Mouse (Mus musculus) heart, embryonic 15.5 days (tissue): ENCODE data around the gene Slfn5. TPM values are rescaled to one million over a fixed set of nuclear protein-coding genes. Genes with fewer than 3 reads are reported as not detected.

Experiments
- ATAC-seq: fragments of 200-750 bp; cut with Nextera tagmentation; replicated peaks from 2 replicates; pipeline ENCODE4 v1.8.0; 2017; ENCODE audit warnings: low read depth, moderate TSS enrichment; ENCODE audit not compliant: insufficient number of reproducible peaks, insufficient read depth, low FRiP score
- H3K27ac ChIP-seq: fragments of 300-500 bp; sonication (generic); 2 replicates; pipeline ENCODE4 v1.5.1; 2015; ENCODE audit warnings: mild to moderate bottlenecking, inconsistent platforms
- H3K27me3 ChIP-seq: fragments of 300-500 bp; sonication (generic); 2 replicates; pipeline ENCODE4 v1.6.1; 2015; ENCODE audit warnings: inconsistent platforms
- H3K36me3 ChIP-seq: fragments of 300-500 bp; sonication (generic); 2 replicates; pipeline ENCODE4 v1.6.1; 2015; ENCODE audit warnings: mild to moderate bottlenecking, inconsistent platforms
- H3K4me1 ChIP-seq: fragments of 300-500 bp; sonication (generic); replicated peaks from 2 replicates; pipeline ENCODE4 v1.6.1; 2015; ENCODE audit warnings: inconsistent platforms
- H3K4me2 ChIP-seq: fragments of 300-500 bp; sonication (generic); 2 replicates; pipeline ENCODE4 v1.6.1; 2015; ENCODE audit warnings: inconsistent platforms, mild to moderate bottlenecking, moderate library complexity
- H3K4me3 ChIP-seq: fragments of 300-500 bp; sonication (generic); 2 replicates; pipeline ENCODE4 v1.5.1; 2015; ENCODE audit warnings: mild to moderate bottlenecking, inconsistent platforms
- H3K9ac ChIP-seq: fragments of 300-500 bp; sonication (generic); 2 replicates; pipeline ENCODE4 v1.6.1; 2015; ENCODE audit warnings: mild to moderate bottlenecking, inconsistent platforms
- H3K9me3 ChIP-seq: fragments of 300-500 bp; sonication (generic); replicated peaks from 2 replicates; pipeline ENCODE4 v1.6.1; 2016; ENCODE audit warnings: inconsistent platforms
- WGBS: fragments of 180-500 bp; shearing (Covaris S2); methylation state at CpG from one replicate; pipeline ENCODE4 v1.1.7; 2015; ENCODE audit warnings: mixed read lengths; 5-methylcytosine and 5-hydroxymethylcytosine counted together
- polyA plus RNA-seq: library from polyadenylated mRNA; unstranded; fragments of >200 nt; fragmentation: Nextera tagmentation; extraction: Ambion mirVana; gene quantifications from 2 replicates; pipeline ENCODE4 v1.2.1, GENCODE M21; 2015

Gene Slfn5
- polyA plus RNA-seq, result 6.6 and 6.7 TPM in 2 replicates

DNA sequence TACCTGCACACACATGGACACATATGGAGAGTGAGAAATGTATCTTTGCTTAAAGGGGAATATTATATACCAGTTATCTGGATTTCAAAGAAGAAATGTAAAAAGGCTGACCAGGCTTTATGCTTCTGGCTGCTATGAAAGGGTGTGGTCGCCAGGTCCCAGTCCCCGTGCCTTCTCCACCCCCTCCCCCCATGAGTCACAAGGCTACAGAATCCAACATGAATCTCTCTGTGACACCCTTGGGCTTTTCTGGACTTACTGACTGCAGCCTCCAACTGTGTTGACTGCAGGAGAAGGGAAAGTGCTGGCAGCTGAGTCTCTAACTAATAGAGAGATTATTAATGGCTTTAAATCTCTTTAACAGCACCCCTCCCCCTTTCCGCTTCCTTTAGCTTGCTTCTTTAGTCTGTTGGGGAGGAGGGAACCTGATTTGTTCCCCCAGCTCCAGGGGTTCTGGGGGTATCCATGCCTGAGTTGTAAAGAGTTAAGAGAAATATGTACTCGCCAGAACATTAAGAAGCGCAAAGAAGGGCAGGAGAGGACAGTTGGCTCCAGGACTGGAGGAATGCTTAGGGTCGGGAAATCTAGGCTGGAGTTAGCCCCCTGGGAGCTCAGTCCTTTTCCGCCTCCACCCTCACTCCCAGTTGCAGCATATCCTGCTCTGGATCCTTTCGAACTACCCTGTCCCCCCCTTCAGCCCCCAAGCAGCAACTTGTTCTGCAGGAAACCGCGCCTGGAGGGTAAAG is at the start of gene Slfn5:
TSS of gene Slfn5 (plus strand) at position 614 of the 746 bp plus-strand sequence.
- no peaks in the 10 kb centered on the region for H3K36me3 ChIP-seq
- H3K4me1 ChIP-seq, result peaks cover 17% of the 10 kb centered on the region
- H3K9ac ChIP-seq, result peak within 1 kb of the TSS; percentile 38
- peak within 1 kb of the TSS; percentile 73 for H3K27ac ChIP-seq
- WGBS, result 15% methylated on average over 10 of the region's 10 CpGs
- ATAC-seq, result peak; percentile 64
- H3K27me3 ChIP-seq, result peaks cover 6% of the 10 kb centered on the region; the same call in 1 of the 2 replicates
- peak within 1 kb of the TSS; percentile 47 for H3K4me3 ChIP-seq
- H3K9me3 ChIP-seq, result no peaks in the 10 kb centered on the region
- H3K4me2 ChIP-seq, result peak within 1 kb of the TSS; percentile 60

DNA sequence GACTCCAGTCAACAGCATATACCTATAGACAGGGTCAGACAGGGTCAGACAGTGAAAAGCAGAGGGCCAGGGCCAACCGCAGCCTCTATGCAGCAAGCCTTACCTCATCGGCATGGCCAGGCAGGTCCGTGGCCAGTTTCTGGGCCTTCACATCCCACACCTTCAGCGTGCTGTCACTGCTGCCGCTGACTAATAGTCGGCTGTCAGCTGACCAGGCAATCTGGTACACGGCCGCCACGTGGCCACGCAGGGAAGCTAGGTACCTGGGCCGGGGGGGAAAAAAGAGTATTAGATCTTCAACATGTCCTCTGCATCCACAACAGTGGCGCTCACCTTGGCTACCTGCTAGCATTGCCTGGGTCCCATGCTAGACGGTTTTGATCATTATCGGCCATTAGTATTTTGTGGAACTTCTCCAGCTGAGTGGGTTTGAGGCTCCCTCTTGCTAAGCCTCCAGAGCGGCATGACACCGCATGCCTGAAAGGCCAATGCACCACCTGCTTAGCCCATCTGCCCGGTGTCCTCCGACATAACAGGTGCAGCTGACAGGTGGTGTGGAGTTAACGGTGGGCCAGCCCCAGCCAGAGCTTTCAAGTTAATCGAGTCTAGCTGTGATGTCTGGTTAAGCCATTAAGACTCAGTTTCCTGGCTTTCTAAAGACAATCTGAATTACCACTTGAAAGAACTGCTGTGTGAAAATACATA is 49.4 kb upstream of the Slfn5 start:
- Histone ChIP-seq H3K9me3 (no peaks in the 10 kb centered on the region), H3K4me1 (no peaks in the 10 kb centered on the region), H3K4me2 (no peak overlapping the region), H3K36me3 (peaks cover 65% of the 10 kb centered on the region), H3K27ac (no peak overlapping the region), H3K4me3 (no peak overlapping the region), H3K9ac (no peak overlapping the region), H3K27me3 (no peaks in the 10 kb centered on the region)
- no peak for ATAC-seq
- WGBS, result 92% methylated on average over 20 of the region's 20 CpGs

DNA sequence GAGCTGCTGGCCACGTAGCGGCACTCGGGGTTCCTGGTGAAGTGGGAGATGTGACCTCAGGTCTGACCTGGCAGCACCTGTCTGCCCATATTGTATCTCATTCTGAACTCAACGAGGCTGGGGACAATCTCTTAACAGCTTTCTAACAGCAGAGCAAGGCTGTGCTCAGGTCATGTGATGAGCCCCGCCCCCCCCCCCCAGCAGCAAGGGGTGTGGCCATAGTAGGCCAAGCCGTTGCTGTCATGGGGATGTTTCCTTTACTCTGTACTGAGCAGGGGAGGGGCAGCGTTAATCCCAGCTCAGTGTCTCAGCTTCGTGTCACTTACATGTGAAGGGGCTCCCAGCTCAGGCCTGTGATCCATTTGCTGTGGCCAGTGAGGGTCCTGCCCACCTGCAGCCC is 46.2 kb upstream of the Slfn5 start:
- no peaks in the 10 kb centered on the region for H3K27me3 ChIP-seq
- H3K4me1 ChIP-seq, result peaks cover 22% of the 10 kb centered on the region
- H3K36me3 ChIP-seq, result peaks cover 62% of the 10 kb centered on the region
- no peak overlapping the region for H3K27ac ChIP-seq
- no peak overlapping the region for H3K9ac ChIP-seq
- WGBS, result 54% methylated on average over 8 of the region's 8 CpGs
- ATAC-seq, result no peak
- H3K9me3 ChIP-seq, result no peaks in the 10 kb centered on the region
- no peak overlapping the region for H3K4me2 ChIP-seq
- H3K4me3 ChIP-seq, result no peak overlapping the region

DNA sequence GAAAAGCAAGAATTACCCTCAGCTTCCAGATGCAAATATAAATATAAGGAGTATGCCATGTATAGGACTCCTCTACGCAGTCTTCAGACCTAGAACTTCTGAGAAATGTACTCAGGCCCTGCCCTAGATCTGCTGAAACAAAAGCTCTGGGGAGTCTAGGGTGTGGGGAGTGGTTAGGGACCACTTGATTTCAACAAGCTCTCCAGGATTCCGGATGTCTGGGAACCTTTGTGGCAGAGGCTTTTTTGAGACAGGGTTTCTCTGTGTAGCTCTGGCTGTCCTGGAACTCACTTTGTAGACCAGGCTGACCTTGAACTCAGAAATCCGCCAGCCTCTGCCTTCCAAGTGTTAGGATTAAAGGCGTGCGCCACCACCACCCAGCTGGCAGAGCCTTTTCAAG is 45.3 kb upstream of the Slfn5 start:
- Histone ChIP-seq H3K9me3 (no peaks in the 10 kb centered on the region), H3K27ac (no peak overlapping the region), H3K4me2 (no peak overlapping the region), H3K27me3 (no peaks in the 10 kb centered on the region), H3K9ac (no peak overlapping the region), H3K4me1 (peaks cover 27% of the 10 kb centered on the region), H3K4me3 (no peak overlapping the region), H3K36me3 (peaks cover 53% of the 10 kb centered on the region)
- WGBS, result 85% methylated on average over 5 of the region's 5 CpGs
- no peak for ATAC-seq

DNA sequence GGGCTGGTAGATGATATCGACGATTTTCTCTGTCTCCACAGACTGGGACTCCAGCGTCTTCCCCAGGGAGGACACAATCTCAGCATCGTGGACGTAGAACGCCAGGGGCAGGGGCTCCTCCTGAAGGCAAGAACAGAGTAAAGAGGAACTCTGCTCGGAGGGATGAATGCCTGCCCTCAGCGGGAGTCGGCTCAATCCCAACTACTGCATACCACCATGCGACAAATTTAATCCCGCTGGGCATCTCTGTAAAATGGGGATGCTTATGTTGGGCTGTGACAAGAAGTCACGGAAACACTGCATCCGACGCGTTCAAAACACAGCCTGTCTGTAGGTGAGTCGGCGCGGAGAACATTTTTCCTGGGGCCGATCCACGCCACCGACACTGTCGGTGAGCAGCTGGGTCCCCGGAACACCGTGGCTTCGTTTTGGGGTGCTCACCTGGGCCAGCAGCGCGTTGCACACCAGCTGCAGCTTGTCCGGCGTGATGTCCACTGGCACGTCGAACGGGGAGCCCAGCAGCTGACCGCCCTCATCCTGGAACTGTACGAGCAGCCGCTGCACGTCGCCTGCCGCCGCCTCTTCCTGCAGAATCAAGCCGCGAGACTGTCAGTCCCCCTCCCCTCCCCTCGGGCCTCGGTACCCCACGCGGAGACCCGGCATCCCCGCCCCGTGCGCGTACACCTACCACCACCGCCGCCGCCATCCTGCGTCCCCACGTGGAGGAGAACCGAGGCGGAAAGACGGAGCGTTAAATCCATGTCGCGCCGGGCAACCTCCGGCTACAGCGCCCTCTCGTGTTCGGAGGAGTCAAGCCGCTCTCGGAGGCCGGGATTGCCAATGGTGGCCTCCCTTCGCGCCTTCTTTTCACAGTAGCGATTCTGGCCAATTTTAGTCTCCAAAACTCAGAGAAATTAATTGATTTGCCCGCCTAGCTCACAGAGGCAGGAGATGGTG is 43.2 kb upstream of the Slfn5 start, which contains the start of gene Nle1:
TSS of gene Nle1 (minus strand) at position 761 of the 957 bp plus-strand sequence.
- Histone ChIP-seq H3K27ac (no peak within 1 kb of the TSS), H3K4me2 (peak within 1 kb of the TSS; percentile 84), H3K9me3 (no peaks in the 10 kb centered on the region), H3K9ac (peak within 1 kb of the TSS; percentile 80), H3K4me1 (peaks cover 34% of the 10 kb centered on the region), H3K4me3 (peak within 1 kb of the TSS; percentile 86), H3K27me3 (no peaks in the 10 kb centered on the region), H3K36me3 (peaks cover 32% of the 10 kb centered on the region)
- no peak; the same call in 1 of the 2 replicates for ATAC-seq
- WGBS, result 2% methylated on average over 73 of the region's 73 CpGs

DNA sequence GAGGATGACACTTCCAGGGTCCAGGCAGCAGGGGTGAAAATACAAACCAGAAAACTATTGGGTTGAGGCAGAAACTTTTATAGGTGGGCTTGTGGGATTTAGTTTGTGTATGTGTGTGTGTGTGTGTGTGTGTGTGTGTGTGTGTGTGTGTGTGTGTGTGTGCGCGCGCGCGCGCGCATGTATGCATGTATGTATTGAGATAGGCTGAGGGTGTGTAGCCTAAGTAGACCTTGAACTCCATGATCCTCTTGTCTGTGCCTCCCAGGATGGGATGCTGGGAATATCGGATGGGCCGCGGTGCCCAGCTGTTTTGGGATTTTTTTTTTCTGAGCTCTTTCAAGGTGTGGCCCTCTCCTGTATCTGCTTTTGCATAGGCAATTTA is 42.5 kb upstream of the Slfn5 start:
- Histone ChIP-seq H3K4me2 (peak overlapping the region; percentile 84), H3K27ac (no peak overlapping the region), H3K9me3 (no peaks in the 10 kb centered on the region), H3K4me3 (peak overlapping the region; percentile 86), H3K9ac (peak overlapping the region; percentile 80), H3K4me1 (peaks cover 40% of the 10 kb centered on the region), H3K36me3 (peaks cover 25% of the 10 kb centered on the region), H3K27me3 (no peaks in the 10 kb centered on the region)
- no peak for ATAC-seq
- WGBS, result 49% methylated on average over 10 of the region's 10 CpGs

DNA sequence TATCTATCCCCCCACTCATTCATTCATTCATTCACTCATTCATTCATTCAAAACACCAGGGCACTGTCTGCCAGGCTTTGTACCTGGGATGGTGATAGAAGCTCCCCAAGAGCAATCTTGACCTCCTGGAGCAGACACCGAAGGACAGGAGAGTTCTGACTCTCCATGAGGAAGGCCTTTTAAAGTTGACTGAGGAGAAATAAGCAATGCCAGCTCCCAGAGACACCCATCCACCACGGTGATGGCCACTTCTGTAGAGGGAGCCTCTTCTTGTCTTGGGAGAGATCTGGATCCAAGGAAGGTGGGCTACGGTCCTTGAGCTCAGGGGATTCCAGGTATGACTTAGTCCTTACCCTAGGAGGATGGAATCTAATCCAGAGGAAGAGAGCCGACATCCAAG is 40.9 kb upstream of the Slfn5 start, which contains the start of gene Unc45b:
TSS of gene Unc45b (plus strand) at position 301 of the 400 bp plus-strand sequence.
- no peaks in the 10 kb centered on the region for H3K27me3 ChIP-seq
- peak within 1 kb of the TSS; percentile 62 for H3K9ac ChIP-seq
- peaks cover 55% of the 10 kb centered on the region for H3K4me1 ChIP-seq
- peak within 1 kb of the TSS; percentile 55 for H3K4me3 ChIP-seq
- peak within 1 kb of the TSS; percentile 92 for H3K27ac ChIP-seq
- ATAC-seq, result no peak
- H3K4me2 ChIP-seq, result peak within 1 kb of the TSS; percentile 66
- H3K36me3 ChIP-seq, result peaks cover 10% of the 10 kb centered on the region; the same call in 1 of the 2 replicates
- no peaks in the 10 kb centered on the region for H3K9me3 ChIP-seq
- 51% methylated on average over 4 of the region's 4 CpGs for WGBS

DNA sequence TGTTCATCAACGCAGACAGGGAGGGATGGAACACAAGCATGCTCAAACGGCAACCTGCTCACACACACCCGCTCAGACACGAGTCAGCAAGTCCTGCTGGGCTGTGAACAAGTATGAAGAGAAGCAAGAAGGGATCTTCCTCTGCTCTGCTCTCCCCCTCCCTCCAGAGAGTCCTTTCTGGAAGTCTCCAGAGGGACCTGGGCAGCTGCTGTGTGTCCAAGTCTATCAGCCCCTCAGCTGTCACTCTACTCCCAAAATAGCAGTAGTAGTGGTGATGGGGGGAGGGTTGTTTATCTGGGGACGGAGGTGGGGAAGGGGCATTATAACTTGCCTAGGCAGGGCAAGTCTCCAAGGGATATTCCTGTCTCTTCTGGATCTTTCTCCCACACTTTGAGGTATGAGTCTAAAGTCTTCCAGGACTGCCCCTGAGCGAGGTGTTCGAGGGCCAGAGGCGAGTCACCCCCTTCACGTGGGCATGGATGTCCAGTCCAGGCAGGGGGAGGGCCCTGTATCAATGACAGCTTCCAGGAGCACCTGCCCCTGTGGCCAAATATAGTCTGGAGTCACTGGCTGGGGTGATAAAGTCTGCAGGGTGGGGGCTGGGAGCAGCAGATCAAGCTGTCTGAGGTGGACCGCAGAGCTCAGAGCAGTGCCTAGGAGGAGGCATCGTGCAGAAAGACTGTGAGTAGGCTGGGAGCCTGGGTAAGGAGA is 40.3 kb upstream of the Slfn5 start:
- Histone ChIP-seq H3K4me3 (peak overlapping the region; percentile 55), H3K36me3 (peaks cover 5% of the 10 kb centered on the region; the same call in 1 of the 2 replicates), H3K9me3 (no peaks in the 10 kb centered on the region), H3K4me2 (peak overlapping the region; percentile 66), H3K27ac (peak overlapping the region; percentile 92), H3K9ac (peak overlapping the region; percentile 62), H3K27me3 (no peaks in the 10 kb centered on the region), H3K4me1 (peaks cover 57% of the 10 kb centered on the region)
- WGBS, result 29% methylated on average over 11 of the region's 11 CpGs
- peak; percentile 89 for ATAC-seq

DNA sequence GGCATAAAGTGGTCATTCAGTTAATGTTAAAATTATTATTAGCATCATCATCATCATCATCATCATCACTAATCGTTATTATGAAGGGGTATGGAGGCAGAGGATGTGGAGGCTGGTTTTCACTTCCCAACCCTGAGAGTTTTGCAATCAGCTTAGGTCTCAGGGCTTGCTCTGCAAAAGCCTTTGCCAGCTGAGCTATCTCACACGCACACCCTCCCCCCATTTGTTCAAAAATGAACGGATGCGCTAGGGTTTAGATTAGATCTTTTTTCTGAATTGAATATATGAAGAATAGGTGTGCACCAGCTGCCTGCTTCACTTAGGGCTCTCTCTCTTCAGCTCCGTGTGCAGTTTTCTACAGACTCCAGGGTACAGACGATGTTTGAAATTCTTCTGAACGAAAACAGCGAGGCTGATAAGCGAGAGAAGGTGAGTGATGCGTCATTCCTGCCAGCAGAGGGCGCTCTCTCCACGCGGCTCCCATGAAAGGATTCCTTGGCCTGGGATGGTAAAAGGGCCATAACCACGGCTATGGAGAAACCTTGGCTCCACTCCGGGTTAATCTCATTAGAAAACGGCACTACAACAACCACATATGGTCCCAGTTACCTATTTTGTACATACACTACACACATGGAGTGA is 36.3 kb upstream of the Slfn5 start:
- no peaks in the 10 kb centered on the region for H3K27me3 ChIP-seq

DNA sequence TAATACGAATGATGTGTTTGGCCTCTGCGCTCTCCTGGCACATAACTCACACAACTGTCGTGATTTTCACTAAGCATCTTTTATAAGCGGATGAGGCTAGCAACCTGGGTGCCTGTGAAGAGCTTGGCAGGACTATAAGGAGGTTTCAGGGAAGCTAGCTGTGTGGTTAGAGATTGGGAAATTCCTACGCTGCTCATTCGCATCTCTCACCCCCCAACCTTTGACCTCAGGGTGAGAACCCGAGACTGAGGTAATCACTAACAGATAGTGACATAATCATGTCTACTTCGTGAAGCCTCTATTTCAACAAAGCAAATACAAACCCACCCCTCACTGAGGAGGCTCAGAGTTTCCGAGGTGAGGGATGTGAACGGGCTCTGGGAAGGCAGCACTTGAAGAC is 30.4 kb upstream of the Slfn5 start:
- Histone ChIP-seq H3K4me3 (no peak overlapping the region), H3K27ac (no peak overlapping the region), H3K4me2 (no peak overlapping the region), H3K27me3 (no peaks in the 10 kb centered on the region), H3K9ac (no peak overlapping the region), H3K4me1 (peaks cover 14% of the 10 kb centered on the region), H3K36me3 (peaks cover 32% of the 10 kb centered on the region), H3K9me3 (no peaks in the 10 kb centered on the region)
- ATAC-seq, result no peak
- 52% methylated on average over 10 of the region's 10 CpGs for WGBS

More for the DNA sequence above, 36.3 kb upstream of the Slfn5 start:
- H3K36me3 ChIP-seq, result peaks cover 19% of the 10 kb centered on the region
- no peak for ATAC-seq
- H3K27ac ChIP-seq, result peak overlapping the region; percentile 41; the same call in 1 of the 2 replicates
- peak overlapping the region; percentile 52 for H3K4me2 ChIP-seq
- 7% methylated on average over 16 of the region's 16 CpGs for WGBS
- peak overlapping the region; percentile 6; the same call in 1 of the 2 replicates for H3K4me3 ChIP-seq
- H3K9me3 ChIP-seq, result no peaks in the 10 kb centered on the region
- no peak overlapping the region for H3K9ac ChIP-seq
- H3K4me1 ChIP-seq, result peaks cover 36% of the 10 kb centered on the region
